Mouse (Mus musculus) urinary bladder, postnatal 10 days (tissue): ENCODE results near the gene Perm1.

Experiments
- DNase-seq: peaks from one replicate; pipeline ENCODE4 v3.0.0; 2022; ENCODE audit warnings: low spot score

Perm1 gene

GRCm38 (mm10) chr4:156249567-156249966, 33.9 kb downstream of the Perm1 start:
- no peak for DNase-seq

DNA sequence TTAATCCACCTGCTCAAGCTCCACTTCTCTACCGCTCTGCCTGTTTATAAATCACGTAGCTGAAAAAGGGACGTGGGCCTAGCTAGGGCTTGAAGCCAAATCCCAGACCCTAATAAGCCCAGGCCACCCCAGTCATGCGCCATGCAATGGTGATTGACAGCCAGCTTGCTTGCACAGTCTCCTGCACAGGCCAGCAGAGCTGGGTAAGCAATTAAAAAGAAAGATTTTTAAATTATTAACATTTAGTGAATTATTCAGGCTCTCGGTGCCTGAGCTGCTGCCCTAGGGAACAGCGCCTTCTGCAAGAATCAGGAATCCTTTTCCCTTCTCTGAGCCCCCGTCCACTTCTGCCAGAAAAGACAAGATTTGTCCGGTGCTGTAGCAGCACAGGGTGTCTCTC, 35.4 kb downstream of the Perm1 start:
- no peak for DNase-seq

GRCm38 (mm10) chr4:156252140-156252539, 36.5 kb downstream of the Perm1 start:
- no peak for DNase-seq

- no peak for DNase-seq
Observed at GRCm38 (mm10) chr4:156252619-156253018, 37.0 kb downstream of the Perm1 start.

- no peak for DNase-seq
Observed at GRCm38 (mm10) chr4:156253043-156253442, 37.4 kb downstream of the Perm1 start.

GRCm38 (mm10) chr4:156254361-156255077, 38.9 kb downstream of the Perm1 start:
- DNase-seq = no peak

GRCm38 (mm10) chr4:156255078-156255839, 39.6 kb downstream of the Perm1 start, which contains the start of gene Samd11:
Samd11 (minus strand) TSS chr4:156255657.
- DNase-seq = no peak
